Mouse (Mus musculus): ENCODE measurements at regions not wholly inside any gene's neighbourhood (a gene's known extent, or its start where the extent isn't known, plus 50 kb on each side); places are given as distances from the start of the nearest gene placed in this dataset.

DNA sequence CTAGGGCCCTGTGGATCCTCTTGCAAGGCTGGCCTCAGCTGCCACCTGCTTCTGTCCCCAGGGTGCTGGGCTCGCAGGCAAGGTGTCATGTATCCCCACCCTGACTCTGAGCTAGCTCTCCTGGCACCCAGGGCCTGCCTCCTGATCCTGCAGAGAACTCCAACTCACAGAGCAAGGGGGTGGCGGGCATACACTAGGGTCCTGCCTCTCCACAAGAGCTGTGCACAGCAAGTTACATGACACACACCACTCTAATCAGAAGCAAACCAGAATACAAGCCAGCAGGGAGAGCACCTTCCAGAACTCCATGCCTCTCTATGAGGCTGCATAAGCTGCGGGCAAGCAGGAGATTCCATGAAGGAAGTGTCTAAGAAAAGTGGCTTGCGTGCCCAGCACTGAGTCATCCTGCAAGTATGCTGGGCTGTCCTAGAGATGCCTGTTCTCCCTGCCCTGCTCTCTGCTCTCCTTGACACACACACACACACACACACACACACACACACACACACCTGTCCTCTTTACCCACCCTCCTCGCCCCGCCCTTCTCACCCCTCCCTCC lies 208.8 kb upstream of the Arid1b start:
- no peak for DNase-seq (ENCODE audit: low read depth, low spot score)

DNA sequence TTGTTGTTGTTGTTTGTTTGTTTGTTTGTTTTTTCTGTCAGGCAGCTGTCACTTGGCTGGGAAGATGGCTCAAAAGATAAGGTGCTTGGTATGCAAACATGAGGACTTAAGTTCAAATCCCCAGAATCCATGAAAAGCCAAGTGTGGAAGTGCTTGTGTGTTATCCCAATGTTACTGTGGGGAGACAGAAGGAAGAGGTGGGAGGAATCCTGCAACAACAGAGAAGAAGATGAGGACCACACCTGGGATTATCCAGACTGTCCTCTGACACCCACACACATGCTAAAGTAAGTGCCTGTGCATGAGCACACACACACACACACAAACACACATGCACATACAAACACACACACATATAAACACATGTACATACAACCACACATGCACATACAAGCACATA lies 207.6 kb upstream of the Arid1b start:
- no peak for DNase-seq (ENCODE audit: low read depth, low spot score)

DNA sequence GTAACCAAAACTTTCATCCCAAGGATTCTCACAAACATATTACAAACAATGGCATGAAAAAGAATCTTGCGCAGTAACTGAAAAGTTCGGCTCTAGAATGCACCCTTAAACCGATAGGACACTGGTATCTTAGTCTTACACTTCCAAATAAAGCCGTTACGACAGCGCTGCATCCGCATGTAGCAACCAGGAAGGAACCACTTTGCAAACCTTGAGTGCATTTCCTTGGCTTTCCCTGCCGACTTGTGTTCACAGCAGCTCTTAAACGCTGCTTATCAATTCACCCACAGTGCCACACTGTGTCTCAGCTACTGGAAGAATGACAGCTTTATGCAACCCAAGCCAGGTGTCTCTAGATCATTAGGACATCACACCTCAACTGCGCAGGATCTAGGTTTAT lies 202.3 kb upstream of the Arid1b start:
- no peak for DNase-seq (ENCODE audit: low read depth, low spot score)

DNA sequence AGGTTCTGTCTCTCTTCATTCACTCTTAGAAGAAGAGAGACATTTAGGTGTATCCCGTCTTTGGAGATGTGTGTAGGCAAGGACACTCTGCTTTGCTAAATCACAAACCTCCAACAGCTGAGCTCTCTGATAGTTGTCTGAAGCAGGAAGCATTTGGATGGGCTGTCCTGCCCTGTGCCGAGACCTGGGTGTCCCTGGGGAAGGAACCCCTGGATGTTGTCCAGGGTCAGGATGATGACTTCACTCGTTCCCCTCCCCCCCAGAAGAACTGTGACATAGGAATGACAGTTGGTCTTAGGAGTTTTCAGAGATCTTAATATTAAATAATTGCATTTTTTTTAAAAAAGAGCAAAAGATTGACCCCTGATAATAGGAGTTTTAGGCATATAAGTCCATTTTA lies 197.9 kb upstream of the Arid1b start:
- DNase-seq (ENCODE audit: low read depth, low spot score) = no peak

DNA sequence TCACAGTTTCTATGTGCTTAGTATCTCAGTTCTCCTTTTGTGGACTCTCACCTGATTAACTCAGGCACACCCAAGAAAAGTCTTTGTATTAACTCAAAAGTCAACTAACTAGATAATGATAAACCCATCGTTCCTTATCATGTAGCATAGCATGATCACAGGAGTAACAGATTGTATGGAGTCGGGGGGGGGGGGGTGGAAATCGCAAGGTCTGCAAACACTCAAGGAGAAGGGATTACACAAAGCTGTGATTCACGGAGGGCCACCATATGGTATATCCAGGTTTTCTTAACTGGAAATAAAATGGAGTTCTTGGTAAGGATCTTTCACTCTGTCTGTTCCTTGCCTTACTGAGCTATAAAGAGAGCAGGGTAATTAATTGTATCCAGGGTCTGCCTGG lies 190.1 kb upstream of the Arid1b start:
- DNase-seq (ENCODE audit: low read depth, low spot score) = no peak

DNA sequence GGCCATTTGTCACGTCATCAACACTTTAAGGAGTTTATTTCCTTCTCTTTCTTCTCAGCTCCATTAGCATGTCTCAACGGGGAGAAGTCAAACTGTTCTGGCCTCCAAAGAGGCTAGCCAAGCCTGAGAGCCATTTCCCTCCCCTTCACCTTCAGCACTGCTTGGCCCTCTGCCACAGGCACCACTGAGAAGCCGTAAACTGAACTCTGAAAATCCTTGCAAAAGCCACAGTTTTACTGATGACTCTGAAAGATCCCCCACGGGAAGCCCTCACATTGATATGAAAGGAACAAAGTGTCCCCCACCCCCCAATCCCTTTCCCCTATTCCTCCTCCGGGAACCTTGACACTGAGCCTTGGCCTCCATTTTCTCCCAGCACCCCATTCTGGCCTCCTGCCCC lies 188.1 kb upstream of the Arid1b start:
- no peak for DNase-seq (ENCODE audit: low read depth, low spot score)

DNA sequence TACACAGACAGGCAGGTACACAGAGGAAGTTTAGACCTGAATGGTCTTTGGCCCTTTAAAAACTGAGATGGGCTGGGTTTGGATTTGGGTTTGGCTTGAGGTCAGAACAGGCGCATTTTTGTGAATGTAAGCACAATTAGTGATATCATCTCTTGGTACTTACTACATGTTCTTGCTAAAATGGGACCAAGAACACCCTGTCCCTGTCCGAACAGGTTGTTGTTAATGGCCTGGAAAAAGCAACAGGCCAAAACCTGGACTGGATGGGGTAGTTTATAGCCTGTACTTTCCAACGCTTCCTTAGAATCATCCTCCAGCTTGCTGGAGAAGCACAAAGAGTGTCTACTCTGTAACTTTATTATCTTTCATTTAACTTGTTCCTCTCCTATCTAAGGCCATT lies 185.2 kb upstream of the Arid1b start:
- no peak for DNase-seq (ENCODE audit: low read depth, low spot score)

DNA sequence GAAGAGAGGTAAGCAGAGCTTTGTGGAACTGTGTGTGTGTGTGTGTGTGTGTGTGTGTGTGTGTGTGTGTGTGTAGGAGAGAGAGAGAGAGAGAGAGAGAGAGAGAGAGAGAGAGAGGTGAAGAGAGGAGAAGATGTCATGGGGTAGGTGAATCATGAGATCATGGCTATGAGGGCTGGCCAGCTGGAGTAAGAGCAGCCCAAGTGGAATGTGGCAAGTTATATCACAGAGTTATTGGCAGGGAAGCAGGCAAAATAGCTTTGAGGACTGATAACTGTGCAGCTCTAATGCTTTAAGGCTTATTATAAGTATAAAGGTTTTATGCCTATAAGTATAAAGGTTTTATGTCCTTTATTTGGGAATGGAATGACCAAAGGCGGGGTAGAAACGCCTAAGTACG lies 180.9 kb upstream of the Arid1b start:
- no peak for DNase-seq (ENCODE audit: low read depth, low spot score)

DNA sequence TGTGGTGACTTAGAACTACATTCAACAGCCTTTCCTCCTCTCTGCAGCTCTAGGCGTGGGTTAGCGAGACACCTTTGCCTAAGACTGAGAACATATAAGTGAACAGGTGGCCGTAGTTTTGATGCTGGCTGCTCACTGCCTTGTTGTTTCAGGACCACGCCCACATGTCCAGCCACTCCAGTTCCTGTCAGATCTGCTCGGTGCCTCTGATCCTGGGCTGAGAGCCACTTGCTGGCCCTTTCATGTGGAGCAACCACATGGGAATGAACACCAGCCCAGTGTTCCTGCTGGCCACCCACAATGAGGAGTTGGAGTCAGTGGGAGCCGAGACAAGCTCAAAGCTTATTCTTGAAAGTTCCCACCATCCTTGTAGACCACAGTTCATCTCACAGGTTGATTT lies 180.5 kb upstream of the Arid1b start:
- no peak for DNase-seq (ENCODE audit: low read depth, low spot score)

DNA sequence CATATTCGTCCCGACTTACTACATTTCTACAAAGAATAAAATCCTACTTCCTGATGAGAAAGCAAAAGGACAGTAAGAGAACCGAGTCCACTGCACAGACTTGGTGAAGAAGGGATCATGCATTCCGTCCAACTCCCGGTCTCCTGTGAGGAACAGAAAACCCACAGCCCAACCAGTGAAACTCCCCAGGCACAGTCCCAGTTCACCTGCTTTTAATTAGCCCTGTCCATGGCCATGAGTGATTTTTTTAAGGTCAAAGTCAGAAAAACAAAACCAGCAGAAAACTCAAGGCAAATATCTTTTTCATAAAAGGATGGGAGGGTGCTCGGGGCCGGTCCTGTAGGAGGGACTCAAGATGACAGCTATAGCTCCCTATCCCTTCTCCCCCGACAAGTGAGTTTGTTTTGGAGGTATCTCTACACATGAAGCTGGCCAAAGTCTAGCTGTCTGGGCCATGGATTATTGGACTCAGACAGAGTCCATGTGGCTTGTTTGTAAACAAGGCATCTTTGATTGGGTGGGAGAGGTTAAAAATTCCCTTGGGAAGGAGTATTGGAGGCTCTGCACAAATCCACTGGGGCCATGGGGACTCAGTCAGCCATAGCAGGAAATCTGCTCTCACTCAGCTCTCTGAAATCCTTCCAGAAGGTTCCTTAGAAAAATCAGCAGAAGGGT lies 168.8 kb upstream of the Arid1b start:
- DNase-seq (ENCODE audit: low read depth, low spot score) = no peak

DNA sequence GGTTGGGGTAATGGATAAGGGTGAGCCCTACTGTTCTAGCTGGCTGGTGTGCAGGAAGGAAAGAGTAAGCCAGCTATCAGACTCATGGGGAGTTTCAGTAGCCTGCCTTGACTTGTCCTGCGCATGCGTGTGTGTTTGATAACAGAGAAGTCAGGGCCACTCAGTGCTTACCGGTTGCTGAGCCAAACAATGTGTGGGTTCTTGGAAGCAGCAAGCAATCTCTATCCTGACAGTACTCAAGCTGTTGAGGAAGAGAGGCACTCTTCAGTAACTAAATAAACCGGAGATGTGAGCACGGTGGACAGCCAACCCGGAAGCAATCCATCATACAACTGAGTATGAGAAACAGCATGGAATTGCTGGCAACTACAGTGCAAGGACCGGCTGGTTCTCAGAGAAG lies 160.1 kb upstream of the Arid1b start:
- no peak for DNase-seq (ENCODE audit: low read depth, low spot score)

DNA sequence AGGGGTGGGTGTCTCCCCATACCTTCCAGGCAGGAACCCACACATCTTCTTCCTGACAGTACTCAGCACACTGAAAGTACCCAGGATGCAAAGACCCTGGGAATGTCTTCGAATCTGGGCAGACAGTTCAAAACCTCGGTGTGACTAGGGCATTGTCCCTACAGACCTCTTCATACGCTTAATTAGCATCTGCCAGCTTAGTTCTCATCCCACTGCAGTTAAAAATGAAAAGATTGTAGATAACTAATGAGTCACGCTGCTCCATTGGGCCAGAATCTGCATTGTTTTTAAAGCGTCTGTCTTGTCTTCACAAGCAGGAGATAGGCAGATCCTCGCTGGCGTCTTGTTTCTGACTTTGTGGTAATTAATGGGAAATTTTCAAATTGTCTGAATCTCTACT lies 159.6 kb upstream of the Arid1b start:
- no peak for DNase-seq (ENCODE audit: low read depth, low spot score)

DNA sequence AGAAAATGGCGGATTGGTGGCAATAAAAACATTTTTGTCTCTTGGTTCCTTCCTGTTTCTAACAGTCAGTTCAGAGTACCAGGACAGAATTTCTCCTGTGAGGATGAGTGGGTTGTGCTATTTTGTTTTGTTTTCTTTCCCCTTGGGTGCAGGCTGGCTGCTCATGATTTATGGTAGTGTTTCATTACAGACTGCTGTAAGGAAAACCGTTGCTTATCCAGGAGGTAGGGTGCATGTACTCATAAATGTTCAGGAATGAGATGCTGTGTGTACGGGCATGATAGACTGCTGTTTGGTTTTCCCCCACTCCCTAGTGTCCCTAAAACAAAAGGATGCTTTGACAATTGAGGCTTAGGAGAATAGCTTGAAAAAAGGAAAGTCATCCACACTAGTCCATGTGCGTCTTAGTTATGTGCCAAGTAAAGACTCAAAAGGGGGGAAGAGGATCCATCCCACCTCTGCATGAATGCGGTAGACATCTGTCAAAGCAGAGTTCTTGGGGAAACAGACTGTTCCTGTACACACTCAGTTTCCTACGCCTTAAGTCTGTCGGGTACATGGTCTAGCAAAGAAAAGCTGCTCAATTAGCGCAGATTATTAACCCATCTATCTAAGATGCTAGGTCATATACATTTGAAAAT lies 158.9 kb upstream of the Arid1b start:
- no peak for DNase-seq (ENCODE audit: low read depth, low spot score)

DNA sequence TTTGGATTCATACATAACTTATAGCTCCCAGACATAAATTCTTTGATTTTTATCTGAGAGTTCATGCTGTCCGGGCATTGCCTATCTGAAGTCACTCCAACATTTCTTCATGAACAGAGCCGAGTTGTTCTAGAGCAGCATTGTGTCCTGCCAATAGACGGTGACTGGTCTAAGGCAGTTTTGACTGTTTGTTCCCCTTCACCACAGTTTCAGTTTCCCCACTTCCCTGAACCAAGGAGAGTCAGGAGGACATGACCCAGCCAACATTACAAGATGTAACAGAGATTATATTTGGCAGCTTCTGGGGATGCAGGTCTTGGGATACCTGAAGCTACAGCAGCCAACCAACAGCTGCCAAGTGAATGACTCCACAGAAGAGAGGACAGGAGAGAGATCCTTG lies 154.0 kb upstream of the Arid1b start:
- DNase-seq (ENCODE audit: low read depth, low spot score) = no peak

DNA sequence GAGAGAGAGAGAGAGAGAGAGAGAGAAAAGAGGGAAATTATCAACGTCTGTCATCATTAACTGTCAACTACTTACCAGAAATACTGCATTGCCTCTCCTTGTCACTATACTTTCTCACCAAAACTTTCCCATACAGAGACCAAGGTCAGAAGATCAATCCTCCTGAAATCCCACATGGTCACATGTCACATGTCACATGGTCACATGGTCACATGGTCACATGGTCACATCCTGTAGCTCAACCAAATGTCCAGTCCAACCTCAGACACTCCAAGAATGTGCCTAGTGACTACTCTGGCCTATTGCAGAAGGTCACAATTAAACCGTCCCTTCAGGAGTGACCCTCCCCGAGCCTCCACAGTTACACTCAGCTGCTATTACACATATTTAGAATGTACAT lies 135.8 kb upstream of the Arid1b start:
- DNase-seq (ENCODE audit: low read depth, low spot score) = no peak

DNA sequence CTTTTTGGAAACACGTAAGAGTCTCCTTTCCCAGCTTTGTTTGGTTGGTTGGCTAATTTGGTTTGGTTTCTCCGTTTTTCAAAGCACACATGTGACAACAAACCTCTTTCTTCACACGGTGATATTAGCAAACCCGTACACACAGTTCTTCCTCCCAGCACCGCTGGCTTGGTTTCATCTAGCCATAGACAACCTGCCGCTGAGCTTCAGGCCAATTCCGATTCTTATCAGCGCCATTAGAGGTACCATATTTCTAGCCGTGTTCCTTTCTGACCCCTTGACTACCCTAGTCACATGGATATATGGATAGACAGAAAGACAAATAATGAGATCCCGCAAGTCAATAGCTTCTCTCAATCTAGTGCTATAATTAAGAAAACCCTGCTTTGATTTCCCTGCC lies 129.2 kb upstream of the Arid1b start:
- no peak for DNase-seq (ENCODE audit: low read depth, low spot score)

DNA sequence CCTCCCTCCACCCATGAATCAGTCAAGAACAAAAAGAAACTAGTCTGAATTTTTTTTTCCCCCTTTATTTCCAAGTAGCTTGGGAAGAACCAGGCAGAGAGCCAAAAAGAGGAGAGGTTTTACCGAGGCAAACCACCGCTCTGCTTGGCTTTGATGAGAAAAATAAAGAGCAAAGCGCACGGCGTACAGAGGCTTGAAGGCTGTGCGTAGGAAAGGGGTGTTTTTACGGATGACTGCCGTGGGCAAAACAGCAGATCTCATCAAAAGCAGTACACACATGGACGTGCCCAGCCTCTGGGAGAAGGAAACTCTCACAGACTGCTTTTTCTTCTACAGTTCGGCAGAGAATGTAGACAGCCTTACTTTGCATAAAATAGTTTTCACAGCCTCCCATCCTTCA lies 128.5 kb upstream of the Arid1b start:
- no peak for DNase-seq (ENCODE audit: low read depth, low spot score)

DNA sequence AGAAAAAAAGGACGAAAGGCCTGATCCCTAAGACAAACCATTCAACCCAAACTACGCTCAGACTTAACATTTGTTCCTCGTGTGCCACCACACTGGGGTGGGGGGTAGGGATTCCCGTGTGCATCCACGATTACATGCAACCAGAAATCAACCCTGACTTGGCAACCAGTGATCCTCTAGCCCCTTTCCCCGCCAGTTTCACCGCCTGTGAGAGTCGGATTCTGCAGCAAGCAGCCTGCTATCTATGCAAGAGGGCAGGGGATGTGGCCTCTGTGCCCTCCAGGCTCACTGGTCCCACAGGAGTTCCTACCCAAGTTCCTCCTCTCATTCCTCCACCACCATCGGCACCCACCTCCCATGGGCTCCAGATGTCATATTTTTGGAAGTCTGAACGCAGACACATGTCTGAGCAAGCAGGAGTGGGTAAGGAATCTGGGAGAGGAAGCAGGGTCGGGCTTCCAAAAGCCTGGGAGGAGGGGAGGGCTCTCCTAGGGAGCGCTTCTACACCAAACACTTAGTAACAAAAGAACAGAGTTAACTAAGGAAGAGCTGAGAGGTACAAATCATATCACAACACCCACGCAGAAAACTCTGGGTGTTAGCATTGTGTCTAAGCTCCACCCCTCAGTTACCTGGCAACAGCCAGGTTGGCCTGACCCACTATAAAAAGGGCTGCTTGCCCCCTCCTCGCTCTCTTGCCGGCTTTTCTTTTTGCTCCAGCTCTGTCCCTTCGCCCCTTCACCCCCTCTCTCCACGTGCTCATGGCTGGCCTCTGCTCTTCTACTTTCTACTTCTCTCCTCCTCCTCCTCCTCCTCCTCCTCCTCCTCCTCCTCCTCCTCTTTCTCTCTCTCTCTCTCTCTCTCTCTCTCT lies 127.9 kb upstream of the Arid1b start:
- no peak for DNase-seq (ENCODE audit: low read depth, low spot score)

DNA sequence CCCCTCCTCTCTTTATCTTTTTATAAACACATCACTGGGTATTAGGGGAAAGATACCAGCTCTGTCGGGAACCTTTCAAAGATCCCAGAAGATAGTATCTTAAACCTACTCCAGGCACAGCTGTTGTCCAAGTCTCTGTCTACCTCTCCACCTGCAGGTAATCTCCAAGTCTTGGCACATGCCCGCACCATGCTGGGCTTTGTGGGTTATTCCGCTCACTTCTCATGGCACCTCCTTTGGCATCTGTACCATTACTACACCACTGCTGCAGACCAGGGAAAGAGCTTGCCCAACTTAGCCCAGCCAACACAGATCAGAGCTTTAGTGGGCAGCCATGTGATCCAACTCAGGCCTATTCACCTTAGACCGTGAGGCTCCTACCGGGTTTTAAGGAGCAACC lies 127.0 kb upstream of the Arid1b start:
- no peak for DNase-seq (ENCODE audit: low read depth, low spot score)

DNA sequence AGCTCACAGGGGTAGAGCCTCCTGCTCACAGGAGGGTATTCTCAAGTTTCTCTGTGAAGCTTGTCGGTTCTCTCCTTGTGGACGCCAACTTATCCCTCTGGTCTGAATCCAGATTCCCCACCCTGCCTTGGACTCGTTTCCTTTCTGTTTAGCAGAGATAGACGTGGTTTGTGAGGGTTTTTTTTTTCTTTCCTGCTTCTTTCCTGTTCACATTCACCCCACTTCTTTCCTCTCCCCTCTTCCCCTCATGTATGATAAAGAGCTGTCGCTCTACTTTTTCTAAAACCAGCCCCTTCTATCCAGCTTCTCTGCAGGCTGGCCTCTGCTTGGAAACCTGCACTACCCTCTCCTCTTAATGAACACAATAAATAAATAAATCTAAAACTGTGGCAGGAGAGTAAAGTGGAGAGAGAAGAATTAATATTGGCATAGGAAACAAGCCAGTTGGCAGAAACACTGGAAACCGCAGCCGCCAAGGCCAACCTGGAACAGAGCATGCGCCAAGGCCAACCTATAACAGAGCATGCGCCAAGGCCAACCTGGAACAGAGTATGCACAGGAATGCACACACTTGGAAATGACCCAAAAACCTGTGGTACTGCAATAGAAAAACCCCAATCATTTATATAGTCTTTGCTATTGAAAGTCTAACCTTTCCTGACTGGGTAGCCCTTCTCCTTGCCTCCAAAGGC lies 126.2 kb upstream of the Arid1b start:
- no peak for DNase-seq (ENCODE audit: low read depth, low spot score)

DNA sequence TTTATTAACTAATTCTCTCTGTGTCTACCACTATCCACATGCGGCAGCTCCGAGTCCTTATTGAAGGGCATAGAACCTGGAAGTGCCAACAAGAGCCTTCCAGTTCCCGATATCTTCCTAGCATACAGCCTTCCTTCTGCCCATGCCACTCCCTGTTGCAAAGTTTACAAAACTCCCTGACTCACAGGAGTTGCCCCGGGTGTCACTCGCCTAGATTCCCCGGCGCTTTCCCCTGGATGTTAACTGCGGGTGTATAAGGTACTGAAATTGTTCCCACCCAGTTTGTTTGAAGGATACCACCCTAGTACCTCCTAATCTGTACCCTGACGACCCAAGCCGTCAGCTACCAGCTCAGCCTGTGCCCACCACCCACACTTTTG lies 125.7 kb upstream of the Arid1b start:
- DNase-seq (ENCODE audit: low read depth, low spot score) = no peak

DNA sequence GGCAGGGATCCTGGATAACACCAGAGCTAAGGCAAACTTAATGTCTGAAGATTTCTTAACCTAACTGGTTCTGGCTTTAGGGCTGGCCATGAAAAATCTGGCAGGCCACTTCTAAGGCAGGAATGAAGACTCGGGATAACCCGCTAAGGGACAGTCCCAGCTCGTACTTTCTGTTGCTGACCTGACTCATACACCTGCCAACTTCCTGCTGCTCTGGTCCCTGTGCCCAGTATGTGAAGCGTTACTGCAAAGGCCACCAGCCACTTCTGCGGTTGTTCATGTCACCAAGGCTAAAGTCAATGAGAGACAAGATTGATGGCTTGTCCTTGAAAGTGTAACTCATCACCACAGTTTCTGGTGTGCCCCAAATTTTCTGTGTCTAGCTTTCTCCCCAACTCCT lies 125.3 kb upstream of the Arid1b start:
- no peak for DNase-seq (ENCODE audit: low read depth, low spot score)
